Mouse (Mus musculus) ovary, postnatal 36 days (tissue): ENCODE data around the gene Cdc42ep3.

Source experiments
- DNase-seq: peaks from one replicate; pipeline ENCODE4 v3.0.0; 2022; ENCODE audit warnings: low spot score, mixed read lengths

Cdc42ep3 gene

DNA sequence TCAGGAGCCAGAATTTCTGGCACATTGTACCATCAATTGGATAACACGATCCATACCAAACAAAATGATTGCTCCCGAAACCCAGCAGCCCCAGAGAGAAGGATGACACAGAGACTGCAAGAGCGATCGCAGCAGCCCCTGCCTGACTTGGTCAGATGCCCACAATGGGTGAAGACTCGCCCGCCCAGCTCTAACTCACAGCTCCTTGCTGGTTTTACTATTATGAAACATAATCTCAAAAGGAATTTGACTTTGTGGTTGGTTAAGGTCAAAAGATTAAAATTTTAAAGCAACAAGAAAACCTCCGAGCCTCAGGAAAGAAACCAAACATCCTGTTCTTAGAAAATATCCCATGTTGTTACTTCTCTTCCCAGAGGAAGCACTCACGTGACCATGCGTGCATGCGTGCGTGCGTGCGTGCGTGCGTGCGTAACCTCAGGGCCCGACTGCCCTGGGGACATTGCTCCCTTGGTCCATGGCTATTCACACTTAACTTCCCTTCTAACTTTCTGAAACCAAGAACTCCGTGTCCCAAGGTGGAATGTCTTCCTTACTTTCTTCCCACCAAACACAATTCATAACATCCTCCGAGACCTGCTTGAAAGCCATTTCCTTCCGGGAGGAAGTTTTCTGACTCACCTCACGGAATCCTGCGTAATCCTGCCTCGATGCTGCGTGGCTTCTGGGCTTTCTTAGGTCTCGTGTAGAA, 9.7 kb downstream of the Cdc42ep3 start:
- no peak for DNase-seq

DNA sequence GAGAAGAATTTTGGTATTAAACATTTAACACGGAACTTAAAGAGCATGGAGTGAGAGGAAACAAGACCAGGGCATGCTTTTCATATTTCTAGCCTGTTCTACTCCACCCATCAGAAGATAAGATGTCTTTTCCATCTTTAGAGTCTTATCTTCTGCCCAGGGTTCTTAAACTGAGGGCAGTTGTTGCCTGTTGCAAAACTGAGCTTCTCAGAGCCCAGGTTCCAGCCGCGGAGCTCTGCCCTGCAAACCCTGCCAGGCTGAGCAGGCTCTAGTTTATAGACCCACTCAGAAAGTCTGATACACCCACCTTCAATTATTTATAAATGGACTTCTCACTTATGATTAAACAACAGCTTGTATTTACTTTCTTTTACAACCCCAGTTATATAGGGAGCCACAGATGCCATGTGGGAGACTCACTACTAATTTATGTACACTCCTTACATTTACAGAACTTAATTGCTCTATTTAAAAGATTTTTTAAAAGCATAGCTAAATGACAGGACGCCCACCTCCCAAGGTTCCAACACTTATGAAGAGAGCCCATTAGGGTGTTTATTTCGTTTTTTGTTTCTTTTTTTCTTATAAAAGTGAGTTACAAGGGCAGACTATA, 11.5 kb downstream of the Cdc42ep3 start:
- DNase-seq: no peak

DNA sequence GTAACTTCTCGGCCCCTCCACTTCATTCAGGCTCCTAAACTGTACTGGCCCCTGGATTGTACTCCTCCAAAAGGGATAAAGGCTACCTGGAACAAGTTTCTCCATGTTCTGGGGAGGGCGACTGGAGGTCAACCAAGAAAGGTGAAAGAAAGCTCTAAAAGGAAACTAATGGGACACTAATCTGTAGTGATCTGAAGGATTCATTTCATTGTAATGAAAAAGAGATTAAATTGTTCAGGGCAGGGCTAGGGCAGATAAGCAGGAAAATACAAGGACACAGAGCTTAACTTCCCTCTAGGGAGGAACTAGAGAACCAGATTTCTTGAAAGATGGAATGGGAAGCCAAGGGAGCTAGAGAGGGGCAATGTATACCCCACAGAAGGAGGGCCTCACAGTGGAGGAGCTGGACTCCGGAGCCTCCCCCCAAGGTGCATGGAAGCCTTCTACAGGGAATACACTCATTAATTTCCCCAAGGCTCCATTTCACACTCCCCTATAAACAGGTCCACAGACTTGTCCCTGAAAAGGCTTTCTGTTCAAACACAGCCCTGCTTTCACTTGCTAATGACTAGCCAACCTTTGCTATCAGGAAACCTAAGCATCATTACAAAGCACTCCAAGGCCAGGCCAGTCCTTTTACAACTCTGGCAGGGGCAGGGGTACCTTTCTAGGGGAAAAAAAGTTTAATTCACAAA, 12.1 kb downstream of the Cdc42ep3 start:
- DNase-seq: no peak

DNA sequence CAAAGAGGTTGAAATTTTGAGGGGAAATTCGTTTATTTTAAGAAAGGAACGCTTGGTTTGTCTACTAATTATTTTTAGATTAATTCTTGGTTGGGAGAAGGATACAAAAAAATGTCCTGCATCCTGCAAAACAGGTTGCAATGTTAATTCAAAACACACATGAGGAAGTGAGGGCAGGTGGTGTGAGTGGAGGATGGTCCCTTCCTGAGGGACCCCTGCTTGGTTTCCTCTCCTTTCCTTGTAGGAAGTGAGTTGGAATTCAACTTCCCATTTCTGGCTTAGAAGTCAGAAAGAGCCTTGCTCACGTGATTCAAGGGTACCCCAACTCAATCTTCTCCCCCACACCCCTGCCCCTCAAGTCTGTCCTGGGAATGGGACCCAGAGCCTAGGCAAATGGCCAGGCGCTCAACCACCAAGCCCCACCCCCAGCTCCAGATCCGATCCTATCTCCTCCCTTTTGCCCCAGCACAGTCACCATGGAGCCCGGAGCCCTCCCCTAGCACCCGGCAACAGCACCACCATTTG, 12.9 kb downstream of the Cdc42ep3 start:
- no peak for DNase-seq

DNA sequence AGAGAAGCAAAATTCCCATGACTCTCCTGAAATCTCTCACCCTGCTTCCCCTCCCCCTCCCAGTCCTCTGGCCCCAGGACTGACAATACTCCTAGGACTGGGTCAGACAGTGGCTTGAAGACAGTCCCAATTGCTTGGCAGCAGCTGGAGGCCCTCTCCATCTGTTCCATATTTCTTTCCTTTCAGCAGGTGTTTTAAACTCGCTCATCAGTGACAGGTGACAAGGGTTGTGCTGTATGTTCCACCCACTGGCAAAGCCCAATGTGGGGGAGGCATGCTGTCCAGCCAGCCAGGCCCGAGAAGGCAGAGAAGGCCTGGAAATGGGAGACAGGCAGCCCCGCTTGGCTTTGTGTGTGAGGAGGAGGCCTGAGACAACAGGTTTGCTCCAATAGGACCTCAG, 17.4 kb downstream of the Cdc42ep3 start:
- DNase-seq: no peak

DNA sequence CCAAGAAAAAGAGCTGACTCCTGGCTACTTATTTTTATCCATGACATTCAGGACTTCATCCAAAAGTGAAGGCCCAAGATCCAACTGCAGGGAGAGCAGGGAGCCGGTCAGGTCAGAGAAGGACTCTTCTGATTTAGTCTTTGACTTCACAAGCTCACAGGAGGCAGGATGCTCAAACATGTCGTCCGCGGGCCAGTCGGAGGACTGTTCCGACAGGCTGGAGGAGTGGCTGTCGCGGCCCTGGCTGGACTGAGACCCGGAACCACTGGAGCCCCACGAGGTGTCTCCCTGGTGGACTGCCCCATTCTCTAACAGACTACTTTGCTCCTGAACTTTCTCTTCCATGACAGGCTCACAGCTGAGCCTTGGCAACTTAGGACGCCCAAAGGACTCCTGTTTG, 20.2 kb downstream of the Cdc42ep3 start:
- no peak for DNase-seq

DNA sequence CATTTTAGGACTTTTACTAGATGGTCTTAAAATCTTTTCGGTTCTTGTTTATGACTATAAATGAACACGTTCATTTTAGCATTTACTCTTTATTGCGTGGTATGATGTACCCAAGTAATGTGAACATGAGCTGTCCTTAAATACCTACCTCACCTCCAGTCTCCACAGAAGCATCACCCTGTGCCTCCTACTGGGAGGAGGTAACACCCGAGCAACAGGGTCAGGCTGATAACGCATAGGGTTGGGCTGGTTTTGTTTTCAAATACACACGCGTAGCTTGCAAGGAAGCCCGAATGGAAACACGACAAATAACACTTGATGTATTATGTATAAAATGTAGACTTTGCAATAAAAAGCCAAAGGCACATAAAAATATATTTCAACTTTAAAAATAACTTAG, 21.2 kb downstream of the Cdc42ep3 start:
- DNase-seq: no peak

DNA sequence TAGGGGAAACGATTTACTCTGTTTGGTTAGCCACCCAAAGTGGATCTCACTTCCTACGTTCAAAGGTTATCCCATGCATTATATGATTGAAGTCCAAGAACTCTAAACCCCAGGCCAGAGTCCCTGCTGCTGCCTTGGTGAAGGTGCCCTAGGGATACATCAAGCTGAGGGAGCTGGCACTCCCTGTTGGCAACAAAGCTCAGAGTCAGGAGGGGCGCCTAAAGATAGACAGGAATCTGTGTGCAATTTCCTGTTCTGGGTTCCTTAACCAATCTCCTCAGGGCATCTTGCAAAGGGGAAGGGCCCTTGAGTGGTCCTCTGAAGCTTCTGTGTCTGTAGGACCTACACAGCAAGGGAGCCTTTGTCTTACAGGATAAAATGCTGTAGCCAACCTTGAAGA, 22.0 kb downstream of the Cdc42ep3 start:
- no peak for DNase-seq

DNA sequence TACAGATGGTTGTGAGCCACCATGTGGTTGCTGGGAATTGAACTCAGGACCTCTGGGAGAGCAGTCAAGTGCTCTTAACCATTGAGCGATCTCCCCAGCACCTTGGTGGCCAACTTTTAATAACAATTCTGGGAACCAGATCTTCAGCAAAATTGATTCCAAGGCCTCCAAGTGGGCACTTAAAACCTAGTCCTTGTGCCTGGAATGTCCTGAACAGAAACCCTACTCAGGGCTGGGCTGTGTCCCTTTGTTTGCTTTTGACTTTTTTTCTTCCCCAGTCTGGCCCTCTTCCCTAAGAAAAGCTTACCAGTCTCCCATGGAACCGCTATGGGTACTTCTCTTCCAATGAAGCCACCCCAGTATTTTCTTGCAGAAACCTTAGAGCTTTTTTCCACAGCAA, 24.5 kb downstream of the Cdc42ep3 start:
- DNase-seq: no peak

DNA sequence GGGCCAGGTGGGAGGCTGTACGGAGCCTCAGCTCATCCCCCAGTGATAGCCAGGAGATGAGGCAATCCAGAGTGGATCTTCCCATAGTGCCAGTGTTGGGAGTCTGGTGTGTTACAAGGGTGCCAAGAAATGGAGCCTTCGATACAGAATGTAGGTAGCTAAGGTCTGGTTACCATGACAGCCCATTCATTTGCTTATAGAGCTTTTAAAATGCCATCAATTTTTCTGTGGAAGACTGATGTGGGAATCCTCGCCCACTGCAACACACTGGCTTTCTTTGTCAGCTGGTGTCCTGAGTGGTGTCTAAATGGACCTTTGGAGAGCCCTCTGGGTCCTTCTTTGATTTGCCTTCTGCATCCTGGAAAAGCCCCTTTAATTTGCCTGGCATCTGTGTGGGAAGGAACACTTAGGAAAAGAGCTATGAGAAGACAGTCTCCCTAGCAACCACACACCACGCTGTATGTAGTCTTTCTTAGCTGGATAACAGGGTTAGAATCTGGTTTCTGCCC, 28.0 kb downstream of the Cdc42ep3 start:
- DNase-seq: no peak

DNA sequence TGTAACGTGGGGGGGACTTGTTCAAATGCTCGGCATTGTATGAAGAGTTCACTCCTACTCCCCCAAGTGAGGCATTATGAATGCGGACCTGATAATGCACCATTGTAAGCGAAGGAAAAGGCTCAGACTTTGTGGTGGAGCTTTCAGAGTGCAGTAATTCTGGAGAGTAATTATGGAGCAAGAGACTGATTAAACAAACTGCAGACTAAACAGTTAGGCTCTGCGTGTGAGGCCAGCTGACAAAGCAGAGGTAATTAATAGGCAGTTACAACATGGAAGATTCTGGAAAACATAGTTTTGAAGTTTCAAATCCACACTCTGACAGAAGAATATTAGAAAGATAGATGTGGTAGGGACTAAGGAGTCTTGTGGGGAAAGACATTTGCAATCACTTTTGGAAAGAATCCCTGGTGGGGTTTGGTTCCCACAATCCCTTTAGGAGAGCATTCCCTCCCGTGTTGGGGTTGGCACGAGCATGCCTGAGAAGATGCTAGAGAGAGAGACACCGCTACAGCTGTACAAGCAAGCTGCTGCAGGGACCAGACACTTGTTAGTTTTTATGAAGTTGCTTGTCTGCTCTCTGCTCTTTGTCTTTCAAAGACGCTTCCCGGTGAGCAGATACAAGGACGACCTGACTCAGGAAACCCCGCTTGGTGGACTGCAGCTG, 37.7 kb downstream of the Cdc42ep3 start:
- DNase-seq: no peak

DNA sequence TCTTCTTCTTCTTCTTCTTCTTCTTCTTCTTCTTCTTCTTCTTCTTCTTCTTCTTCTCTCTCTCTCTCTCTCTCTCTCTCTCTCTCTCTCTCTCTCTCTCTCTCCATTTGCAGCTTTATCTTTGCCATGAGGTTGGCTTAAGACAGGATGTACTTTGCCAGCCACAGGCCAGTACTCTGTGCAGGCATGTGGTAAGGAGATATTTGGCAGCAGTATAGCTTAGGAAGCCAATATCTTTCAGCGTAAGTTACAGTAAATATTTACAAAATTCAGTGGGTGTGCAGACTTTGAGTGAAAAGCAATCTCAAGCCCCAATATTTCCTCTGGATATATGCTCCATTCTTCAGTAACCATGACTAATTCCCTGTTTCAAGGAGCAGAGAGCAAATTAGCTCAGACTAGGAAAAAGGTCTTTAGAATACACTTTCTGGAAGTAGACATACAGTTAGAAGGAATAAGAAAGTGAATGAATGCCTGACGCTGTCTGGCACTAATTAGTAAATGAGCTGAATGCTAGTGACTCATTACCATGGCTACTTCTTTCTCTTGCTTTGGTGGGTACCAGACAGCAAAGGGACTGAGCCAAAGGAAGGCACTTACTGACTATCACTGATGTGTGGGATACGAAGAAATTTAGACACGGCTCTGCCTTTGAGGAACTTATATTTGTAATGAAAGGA, 39.3 kb downstream of the Cdc42ep3 start:
- DNase-seq: no peak

DNA sequence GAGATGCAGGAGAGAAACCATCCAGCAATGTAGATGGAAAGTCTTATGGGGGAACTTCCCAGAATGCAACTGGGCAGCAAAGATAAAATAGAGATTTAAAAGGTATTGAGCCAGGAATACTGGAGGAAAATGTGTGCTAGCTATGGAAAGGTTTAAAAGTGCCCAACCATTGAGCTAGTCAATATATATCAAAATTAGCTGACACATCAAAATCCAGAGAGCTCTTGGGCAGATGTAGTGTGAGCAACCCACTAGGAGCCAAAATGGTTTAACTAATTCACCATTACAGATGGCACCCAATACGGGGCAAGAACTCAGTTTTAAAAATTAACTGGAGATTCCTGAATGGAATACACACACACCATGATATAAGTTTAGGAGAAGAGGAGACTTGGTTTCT, 44.4 kb downstream of the Cdc42ep3 start:
- DNase-seq: no peak

DNA sequence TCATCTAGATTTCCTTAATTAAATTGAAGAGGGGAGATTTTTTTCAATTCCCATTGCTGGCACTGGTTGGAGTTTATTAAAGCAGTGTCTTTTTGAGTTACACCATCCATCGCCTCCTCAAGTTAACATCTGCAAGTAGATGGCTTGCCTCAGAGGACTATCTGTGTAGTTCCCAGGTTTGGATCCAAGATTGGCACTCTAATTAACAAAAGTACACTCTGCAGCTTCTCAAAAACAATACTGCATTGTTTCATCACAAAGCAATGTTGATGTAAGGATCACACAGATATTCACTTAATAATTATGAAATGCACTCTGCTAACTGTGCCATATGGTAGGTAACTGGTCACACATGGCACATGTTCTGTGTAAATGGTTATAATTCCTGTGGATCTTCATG, 45.4 kb downstream of the Cdc42ep3 start:
- no peak for DNase-seq

DNA sequence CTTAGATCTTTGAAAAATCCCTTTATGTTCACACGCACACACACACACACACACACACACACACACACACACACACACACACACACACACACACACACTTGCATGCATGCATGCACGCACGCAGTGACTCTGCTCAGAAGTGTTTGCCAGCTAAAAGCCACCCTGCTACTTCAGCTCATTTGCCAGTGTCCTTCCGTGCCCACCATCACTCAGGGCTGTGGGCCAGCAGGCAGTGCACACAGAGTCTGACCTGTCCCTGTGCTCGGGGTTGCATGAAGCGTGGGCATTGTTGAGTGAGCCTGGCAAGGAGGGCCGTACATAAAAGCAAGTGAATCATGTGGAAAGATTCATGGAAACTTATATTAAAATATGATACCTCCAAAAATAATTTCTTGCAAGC, 49.2 kb downstream of the Cdc42ep3 start:
- no peak for DNase-seq

DNA sequence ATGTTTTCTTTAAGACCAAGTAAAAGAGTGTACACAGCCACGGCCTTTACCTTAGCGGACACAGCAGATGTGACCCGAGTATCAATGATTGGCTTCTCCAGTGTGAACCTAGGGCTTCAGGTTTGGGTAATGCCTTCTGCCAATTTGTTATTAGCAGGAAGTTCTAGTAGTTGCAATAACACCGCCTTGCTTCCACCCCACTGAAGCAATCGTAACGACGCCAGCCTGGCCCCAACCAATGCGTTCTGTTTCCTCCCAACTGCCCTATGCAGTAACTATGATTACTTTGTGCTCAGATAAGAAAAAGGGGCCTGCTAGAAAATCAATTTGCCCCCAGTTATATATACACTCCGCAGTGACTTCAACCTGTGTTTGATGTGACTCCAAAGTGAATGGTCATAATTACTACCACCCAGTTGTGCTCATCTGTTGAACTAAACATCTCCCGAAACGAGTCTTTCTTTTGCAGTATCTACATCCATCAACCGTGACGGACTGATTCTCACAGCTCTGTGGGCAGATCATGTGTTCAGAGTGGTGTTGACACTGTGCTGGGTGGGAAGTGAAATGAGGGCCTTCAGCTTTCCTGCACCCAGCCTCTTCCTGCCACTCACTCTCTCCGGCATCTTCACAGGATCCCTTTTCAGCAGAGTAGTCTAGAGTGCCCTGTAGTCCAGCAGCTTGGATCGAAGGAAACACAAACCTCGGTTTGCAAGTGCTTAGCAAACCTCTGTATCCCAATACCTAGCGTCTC, 51.0 kb downstream of the Cdc42ep3 start:
- no peak for DNase-seq

DNA sequence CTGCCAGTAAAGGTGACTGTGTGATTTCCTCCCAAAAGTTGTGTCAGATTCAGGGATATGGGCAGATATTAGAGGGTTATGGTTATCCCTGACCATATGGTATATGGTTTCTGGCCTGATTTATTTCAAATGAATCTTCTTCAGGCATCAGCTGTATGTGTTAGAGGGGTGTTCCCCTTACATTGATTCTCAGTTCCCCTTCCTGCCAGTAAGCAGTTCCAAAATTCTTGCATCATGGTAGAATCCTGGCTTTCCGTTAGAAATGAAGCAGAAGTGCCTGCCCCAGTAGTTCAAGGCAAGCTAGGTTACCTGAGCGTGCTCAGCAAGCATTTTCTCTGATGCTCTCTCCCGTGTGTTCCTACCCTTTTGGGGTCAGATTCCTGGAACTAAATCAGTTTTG, 51.7 kb downstream of the Cdc42ep3 start:
- no peak for DNase-seq

DNA sequence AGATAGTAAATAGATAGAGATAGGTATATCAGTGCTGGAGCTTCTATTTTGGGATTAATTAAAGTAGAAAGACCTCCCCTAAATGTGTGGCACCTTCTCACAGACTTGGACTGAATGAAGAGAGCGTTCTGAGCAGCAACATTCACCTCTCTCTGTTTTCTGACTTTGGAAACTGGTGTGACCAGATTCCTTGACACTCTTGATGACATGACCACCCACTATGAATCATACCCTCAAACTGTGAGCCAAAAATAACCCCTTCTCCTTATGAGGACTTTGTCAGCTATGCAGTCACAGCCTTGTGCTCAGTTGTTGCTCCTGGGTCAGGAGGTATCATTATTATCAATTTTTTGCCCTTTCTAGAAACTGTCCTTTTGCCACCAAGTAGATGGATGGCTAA, 55.0 kb downstream of the Cdc42ep3 start:
- no peak for DNase-seq

DNA sequence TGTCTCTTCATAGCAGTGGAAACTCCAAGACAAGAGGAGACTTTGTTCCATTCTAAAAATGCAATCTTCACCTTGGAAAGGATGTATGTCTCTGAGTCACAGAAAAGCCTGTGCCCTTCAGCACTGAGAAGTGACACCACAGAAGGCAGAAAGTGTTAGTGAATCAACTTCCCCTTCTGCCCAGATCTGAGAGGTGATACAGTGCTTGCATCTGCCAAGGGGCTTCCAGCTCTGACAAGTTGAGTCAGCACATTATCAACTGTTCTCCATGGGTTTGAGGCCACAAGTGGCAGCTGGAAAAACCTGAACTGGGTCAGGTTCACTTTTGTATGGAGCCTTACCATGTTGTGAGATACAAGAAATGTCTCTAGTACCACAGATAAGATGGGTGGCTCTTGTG, 55.9 kb downstream of the Cdc42ep3 start:
- no peak for DNase-seq

DNA sequence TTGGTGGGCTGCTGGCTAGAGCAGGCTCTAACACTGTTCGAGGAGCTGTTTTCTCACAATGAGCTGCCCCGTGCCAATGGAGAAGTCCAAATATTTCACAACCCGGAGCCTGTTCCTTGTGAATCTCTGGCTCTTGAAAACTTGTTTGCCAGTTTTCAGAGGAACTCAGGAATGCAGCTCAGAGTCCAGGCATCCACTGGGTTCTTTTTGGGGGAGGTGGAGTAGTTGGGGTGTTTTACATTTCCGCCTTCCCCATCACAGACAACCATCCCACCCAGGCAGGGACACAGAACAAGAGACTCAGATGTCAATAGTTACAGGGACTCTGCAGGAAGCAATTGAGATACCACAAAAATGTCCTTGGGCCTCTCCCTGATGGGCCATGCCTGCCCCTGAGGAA, 59.0 kb downstream of the Cdc42ep3 start:
- no peak for DNase-seq

DNA sequence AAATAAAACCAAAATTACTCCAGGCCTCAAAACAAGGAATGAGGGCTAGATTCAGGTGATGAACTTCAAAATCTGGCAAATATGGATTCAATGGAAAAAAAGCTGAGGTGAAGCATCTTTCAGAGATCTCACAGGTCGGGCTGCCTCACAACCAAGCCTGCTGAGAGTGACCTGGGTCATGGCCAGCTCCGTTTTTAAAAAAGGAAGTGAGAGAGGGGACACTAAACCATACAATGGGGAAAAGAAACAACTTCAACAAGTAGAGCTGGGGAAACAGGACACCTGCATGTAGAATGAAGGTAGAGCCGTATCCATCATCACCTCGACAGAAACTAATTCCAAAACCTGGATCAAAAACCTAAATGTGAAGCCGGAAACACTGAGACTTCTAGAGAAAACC, 63.2 kb downstream of the Cdc42ep3 start:
- no peak for DNase-seq
